Mouse (Mus musculus) adrenal gland, adult 10 weeks (tissue): ENCODE data around the gene Mgst3. TPM values are rescaled to one million over a fixed set of nuclear protein-coding genes. Genes with fewer than 3 reads are reported as not detected.

Experiments
- polyA plus RNA-seq: library from polyadenylated mRNA; stranded (reverse); fragments of 350-450 nt; fragmentation: Illumina TruSeq; extraction: RNeasy Lipid Tissue Mini Kit (QIAGEN cat#74804); gene quantifications from one replicate; pipeline ENCODE4 v1.2.3, GENCODE M21; 2014; ENCODE audit warnings: low read depth, low replicate concordance

The Mgst3 gene
- 1.9 TPM for polyA plus RNA-seq

DNA sequence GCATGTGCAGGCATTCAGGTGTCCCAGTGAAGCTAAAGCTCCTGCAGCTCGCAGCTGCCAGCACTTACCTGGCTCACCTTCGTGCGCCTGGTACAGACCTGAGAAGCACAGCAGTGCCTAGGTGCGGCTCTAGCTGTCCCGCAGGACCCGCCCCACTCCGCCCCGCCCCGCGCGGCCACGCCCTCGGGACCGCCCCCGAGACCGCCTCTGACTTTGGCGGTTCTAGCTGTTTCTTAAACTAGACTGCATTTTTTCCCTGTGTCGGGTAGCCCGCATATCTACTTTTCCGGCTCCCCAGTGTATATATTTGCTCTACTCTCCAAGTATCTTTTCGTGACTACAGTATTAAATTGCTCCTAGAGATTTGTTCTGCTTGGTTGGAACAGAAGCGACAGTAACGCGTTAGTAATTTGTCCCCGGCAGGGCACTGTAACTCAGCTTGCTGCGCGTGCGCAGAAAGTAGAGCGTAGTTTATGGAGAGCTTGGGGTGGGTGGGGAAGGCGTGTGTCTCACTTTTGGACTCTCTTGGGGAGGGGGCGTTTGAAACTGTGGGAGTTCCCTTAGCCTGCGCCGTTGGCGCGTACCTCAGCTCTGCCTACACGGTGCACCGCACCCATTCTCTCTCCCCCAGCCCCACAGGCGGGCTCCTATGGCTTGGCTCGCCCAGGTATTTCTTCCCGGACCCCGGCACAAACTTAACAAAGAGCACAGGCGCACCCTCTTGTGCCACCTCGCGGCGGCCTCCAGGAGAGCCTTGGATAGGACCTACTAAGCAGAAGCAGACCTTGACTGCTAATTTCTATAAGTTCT is at the start of gene Mgst3:
TSS of gene Mgst3 (minus strand) at position 159 of the 810 bp plus-strand sequence.

DNA sequence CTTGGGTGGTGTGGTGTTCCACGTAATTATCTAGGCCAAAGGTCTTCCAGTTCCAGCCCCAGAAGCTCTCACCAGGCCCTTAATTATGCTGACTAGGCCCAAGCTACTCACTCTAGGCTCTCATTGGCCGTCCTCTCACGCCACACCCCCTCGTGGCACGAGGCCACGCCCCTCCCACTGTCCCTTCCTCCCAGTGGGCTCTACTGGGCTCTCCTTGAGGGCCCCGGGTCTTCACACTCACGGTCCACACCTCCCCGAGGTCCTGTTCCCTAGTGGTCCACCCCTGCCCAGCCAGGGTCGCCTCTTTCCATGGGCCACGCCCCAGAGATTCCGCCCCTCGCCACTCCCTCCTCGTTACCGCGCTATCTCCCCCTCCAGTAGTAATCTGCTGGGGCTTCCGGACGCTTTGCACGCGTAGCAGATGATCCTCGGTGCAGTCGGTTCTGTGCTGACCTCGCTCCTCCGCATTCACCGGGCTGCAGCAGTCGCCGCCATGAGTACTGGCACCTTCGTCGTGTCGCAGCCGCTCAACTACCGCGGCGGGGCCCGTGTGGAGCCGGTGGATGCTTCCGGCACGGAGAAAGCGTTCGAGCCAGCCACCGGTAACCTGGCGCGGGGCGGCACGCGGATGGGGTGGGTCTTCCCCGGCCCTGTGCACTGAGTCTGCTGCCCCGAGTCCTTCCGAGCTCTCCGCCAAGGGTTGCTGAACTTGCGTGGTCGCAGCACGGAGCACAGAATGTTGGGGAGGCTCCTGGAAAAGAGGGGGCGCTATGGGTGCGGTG is 43.6 kb downstream of the Mgst3 start, which contains the start of gene Aldh9a1:
TSS of gene Aldh9a1 (plus strand) at position 177 of the 782 bp plus-strand sequence.

Other genes with a start within 250 kb of the Mgst3 start
- 26.1 TPM for gene Uck2, start 108.5 kb downstream of the Mgst3 start, polyA plus RNA-seq
- gene Tmco1, start 85.5 kb downstream of the Mgst3 start, polyA plus RNA-seq = 843 TPM
- 117 TPM for gene Aldh9a1, start 43.9 kb downstream of the Mgst3 start, polyA plus RNA-seq
- gene Lrrc52, start 72.9 kb upstream of the Mgst3 start, polyA plus RNA-seq = not detected
- gene Rxrg, start 204.5 kb upstream of the Mgst3 start, polyA plus RNA-seq = 0.47 TPM